Mouse (Mus musculus) liver, adult 2 months (tissue): ENCODE data around the gene Ptprn2. TPM values are rescaled to one million over a fixed set of nuclear protein-coding genes. Genes with fewer than 3 reads are reported as not detected.

Experiments
- DNase-seq: peaks from one replicate; pipeline ENCODE4 v3.0.0-alpha.2; 2011; ENCODE audit warnings: low read depth, low spot score; ENCODE audit errors: extremely low read depth
- H3K27ac ChIP-seq: fragments of 200-500 bp; replicated peaks from 2 replicates; pipeline ENCODE4 v1.5.1; 2012; ENCODE audit warnings: low read depth, mild to moderate bottlenecking, control low read depth, inconsistent platforms, low read length; ENCODE audit not compliant: insufficient read depth
- H3K27me3 ChIP-seq: fragments of 200-500 bp; 2 replicates; pipeline ENCODE4 v1.6.1; 2012; ENCODE audit warnings: mild to moderate bottlenecking, moderate library complexity, low read length, inconsistent platforms; ENCODE audit not compliant: control insufficient read depth, insufficient read depth
- H3K36me3 ChIP-seq: fragments of 200-500 bp; 2 replicates; pipeline ENCODE4 v1.6.1; 2012; ENCODE audit warnings: low read length, inconsistent platforms; ENCODE audit not compliant: control insufficient read depth, insufficient read depth
- H3K4me1 ChIP-seq: fragments of 200-500 bp; 2 replicates; pipeline ENCODE4 v1.6.1; 2011; ENCODE audit warnings: low read length; ENCODE audit not compliant: control insufficient read depth, insufficient read depth
- H3K4me3 ChIP-seq: fragments of 200-500 bp; 2 replicates; pipeline ENCODE4 v1.5.1; 2011; ENCODE audit warnings: low read depth, mild to moderate bottlenecking, control low read depth, low read length, moderate library complexity; ENCODE audit not compliant: insufficient read depth
- H3K79me2 ChIP-seq: fragments of 200-500 bp; 2 replicates; pipeline ENCODE4 v1.6.1; 2012; ENCODE audit warnings: inconsistent platforms, mild to moderate bottlenecking, low read length, moderate library complexity; ENCODE audit not compliant: control insufficient read depth, insufficient read depth
- H3K9ac ChIP-seq: fragments of 200-500 bp; 2 replicates; pipeline ENCODE4 v1.6.1; 2012; ENCODE audit warnings: low read depth, mild to moderate bottlenecking, control low read depth, inconsistent platforms, low read length
- CTCF ChIP-seq: fragments of 200-500 bp; IDR thresholded peaks from 2 replicates; pipeline ENCODE4 v1.5.1; 2011; ENCODE audit warnings: low read depth, low read length, control low read depth
- POLR2A ChIP-seq: fragments of 200-500 bp; IDR thresholded peaks from 2 replicates; pipeline ENCODE4 v1.6.1; 2011; ENCODE audit warnings: low read length, control low read depth; ENCODE audit not compliant: insufficient read depth; ENCODE audit errors: extremely low read depth
- WGBS: fragments of 180-500 bp; shearing (Covaris S2); methylation state at CpG from one replicate; pipeline ENCODE4 v1.1.7; 2018; 5-methylcytosine and 5-hydroxymethylcytosine counted together
- polyA plus RNA-seq: library from polyadenylated mRNA; depleted of rRNA; stranded (reverse); fragments of >200 nt; gene quantifications from 2 replicates; pipeline ENCODE4 v1.2.3, GENCODE M21; 2012
- total RNA-seq: library from RNA; depleted of rRNA; stranded (reverse); fragments of >200 nt; gene quantifications from 2 replicates; pipeline ENCODE4 v1.2.3, GENCODE M21; 2014

Gene Ptprn2
- total and polyA plus RNA-seq, 2 experiments: 0.06 TPM; not detected in 1

DNA sequence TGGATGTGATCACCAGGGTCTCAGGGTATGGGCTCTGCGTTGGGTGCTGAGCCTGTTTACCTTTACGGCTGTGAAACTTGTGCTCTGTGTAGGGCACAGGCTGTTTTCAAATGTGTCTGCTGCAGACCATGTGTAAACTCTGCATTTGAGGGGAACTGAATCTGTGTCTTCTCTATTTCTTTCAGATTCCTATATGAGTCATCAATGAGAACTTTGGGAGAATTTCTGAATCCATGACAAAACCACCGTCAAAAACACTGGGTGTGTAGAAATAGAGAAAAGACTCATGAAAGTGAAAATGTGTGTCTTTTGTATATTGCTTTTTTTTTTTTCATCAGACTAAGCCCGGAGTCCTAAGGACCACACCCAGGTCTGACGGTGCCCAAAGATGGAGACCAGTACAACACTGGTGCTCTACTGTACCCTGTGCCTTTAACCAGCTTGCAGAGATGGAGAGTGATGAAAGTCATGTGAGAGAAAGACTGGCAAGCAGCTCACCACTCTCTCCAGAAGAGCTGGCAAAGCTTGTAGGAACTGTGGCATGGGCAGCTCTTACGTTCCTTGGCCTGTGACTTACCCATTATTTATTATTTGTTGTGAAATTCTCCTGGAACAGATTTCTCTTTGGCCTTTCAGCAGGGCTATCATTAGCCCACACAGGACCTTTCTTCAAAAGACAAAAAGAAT lies 25.0 kb upstream of the Ptprn2 start:
- H3K27ac ChIP-seq: no peak overlapping the region
- no peaks in the 10 kb centered on the region for H3K4me1 ChIP-seq
- H3K79me2 ChIP-seq: no peaks in the 10 kb centered on the region
- 82% methylated on average over 6 of the region's 6 CpGs for WGBS
- peak; percentile 16 for DNase-seq
- TF ChIP-seq POLR2A (no peak), CTCF (no peak)
- H3K27me3 ChIP-seq: no peaks in the 10 kb centered on the region
- H3K9ac ChIP-seq: no peak overlapping the region
- no peaks in the 10 kb centered on the region for H3K36me3 ChIP-seq
- no peak overlapping the region for H3K4me3 ChIP-seq

- 89% methylated on average over 5 of the region's 5 CpGs for WGBS
- Histone ChIP-seq H3K27ac (no peak overlapping the region), H3K9ac (no peak overlapping the region), H3K79me2 (no peaks in the 10 kb centered on the region), H3K36me3 (no peaks in the 10 kb centered on the region), H3K4me1 (no peaks in the 10 kb centered on the region), H3K27me3 (no peaks in the 10 kb centered on the region), H3K4me3 (no peak overlapping the region)
- TF ChIP-seq POLR2A: no peak
- no peak for TF ChIP-seq CTCF
- no peak for DNase-seq
Measured at GRCm38 (mm10) chr12:116467030-116467429, 18.5 kb upstream of the Ptprn2 start.

DNA sequence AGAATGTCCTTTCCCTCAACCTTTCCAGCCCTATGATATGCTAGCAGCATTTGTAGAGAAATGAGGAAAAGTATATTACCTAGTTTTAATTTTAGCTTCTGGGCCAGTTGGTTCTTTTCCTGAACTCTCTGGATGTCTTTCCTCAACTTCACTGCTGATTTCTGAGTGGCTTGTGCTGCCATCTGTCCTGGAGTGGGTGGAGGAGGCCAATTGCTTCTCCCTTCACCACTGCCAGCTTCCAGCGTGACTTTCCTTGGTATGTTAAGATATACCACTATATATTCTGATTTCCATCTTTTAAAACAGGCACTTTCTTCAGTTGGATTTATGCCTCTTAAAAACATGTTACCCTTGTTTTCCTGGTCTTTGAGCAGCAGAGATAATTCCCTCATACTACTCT lies 17.2 kb upstream of the Ptprn2 start:
- H3K27ac ChIP-seq: no peak overlapping the region
- no peaks in the 10 kb centered on the region for H3K4me1 ChIP-seq
- H3K36me3 ChIP-seq: no peaks in the 10 kb centered on the region
- no peak overlapping the region for H3K4me3 ChIP-seq
- H3K9ac ChIP-seq: no peak overlapping the region
- no peak for DNase-seq
- H3K27me3 ChIP-seq: no peaks in the 10 kb centered on the region
- WGBS: 88% methylated on average over 1 of the region's 1 CpGs
- TF ChIP-seq CTCF (no peak), POLR2A (no peak)
- no peaks in the 10 kb centered on the region for H3K79me2 ChIP-seq

- DNase-seq: no peak
- no peaks in the 10 kb centered on the region for H3K79me2 ChIP-seq
- no peak overlapping the region for H3K9ac ChIP-seq
- H3K4me3 ChIP-seq: no peak overlapping the region
- WGBS: 87% methylated on average over 3 of the region's 3 CpGs
- TF ChIP-seq POLR2A (no peak), CTCF (no peak)
- H3K4me1 ChIP-seq: no peaks in the 10 kb centered on the region
- no peaks in the 10 kb centered on the region for H3K36me3 ChIP-seq
- no peaks in the 10 kb centered on the region for H3K27me3 ChIP-seq
- H3K27ac ChIP-seq: no peak overlapping the region
Measured at GRCm38 (mm10) chr12:116469096-116469495, 16.4 kb upstream of the Ptprn2 start.

GRCm38 (mm10) chr12:116473264-116473663 lies 12.3 kb upstream of the Ptprn2 start:
- Histone ChIP-seq H3K79me2 (no peaks in the 10 kb centered on the region), H3K27me3 (no peaks in the 10 kb centered on the region), H3K9ac (no peak overlapping the region), H3K27ac (no peak overlapping the region), H3K4me1 (no peaks in the 10 kb centered on the region), H3K4me3 (no peak overlapping the region), H3K36me3 (no peaks in the 10 kb centered on the region)
- DNase-seq: no peak
- 79% methylated on average over 2 of the region's 2 CpGs for WGBS
- TF ChIP-seq POLR2A (no peak), CTCF (no peak)

DNA sequence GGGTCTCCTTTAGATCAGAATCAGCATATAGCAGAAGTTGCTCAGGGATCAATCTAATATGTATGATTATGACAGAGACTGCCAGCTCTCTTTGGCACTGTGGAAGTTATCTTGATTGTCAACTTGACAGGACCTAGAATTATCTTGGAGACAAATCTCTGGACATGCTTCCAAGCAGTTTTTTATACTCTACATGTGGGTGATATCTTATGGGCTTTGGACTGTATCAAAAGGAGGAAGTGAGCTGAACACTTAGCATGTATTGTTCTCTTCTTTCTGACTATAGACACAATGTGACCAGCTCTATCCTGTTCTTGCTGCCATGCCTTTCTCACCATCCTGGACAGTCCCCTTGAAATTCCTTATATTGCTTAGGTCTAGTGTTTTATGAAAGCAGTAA lies 11.8 kb upstream of the Ptprn2 start:
- no peak for TF ChIP-seq CTCF
- no peak for TF ChIP-seq POLR2A
- Histone ChIP-seq H3K27me3 (no peaks in the 10 kb centered on the region), H3K79me2 (no peaks in the 10 kb centered on the region), H3K4me3 (no peak overlapping the region), H3K9ac (no peak overlapping the region), H3K4me1 (no peaks in the 10 kb centered on the region), H3K36me3 (no peaks in the 10 kb centered on the region), H3K27ac (no peak overlapping the region)
- DNase-seq: no peak
